Mouse (Mus musculus) hindbrain, embryonic 12.5 days (tissue): ENCODE measurements at regions not wholly inside any gene's neighbourhood (a gene's known extent, or its start where the extent isn't known, plus 50 kb on each side); places are given as distances from the start of the nearest gene placed in this dataset.

Source experiments
- ATAC-seq: fragments of 200-750 bp; cut with Nextera tagmentation; 2 replicates; pipeline ENCODE4 v1.8.0; 2017; ENCODE audit warnings: moderate TSS enrichment; ENCODE audit not compliant: low FRiP score
- H3K27ac ChIP-seq: fragments of 300-500 bp; sonication (generic); 2 replicates; pipeline ENCODE4 v1.5.1; 2016; ENCODE audit warnings: mild to moderate bottlenecking
- H3K27me3 ChIP-seq: fragments of 300-500 bp; sonication (generic); 2 replicates; pipeline ENCODE4 v1.6.1; 2016; ENCODE audit warnings: mild to moderate bottlenecking
- H3K36me3 ChIP-seq: fragments of 300-500 bp; sonication (generic); 2 replicates; pipeline ENCODE4 v1.6.1; 2016; ENCODE audit warnings: mild to moderate bottlenecking
- H3K4me1 ChIP-seq: fragments of 300-500 bp; sonication (generic); 2 replicates; pipeline ENCODE4 v1.6.1; 2016
- H3K4me2 ChIP-seq: fragments of 300-500 bp; sonication (generic); replicated peaks from 2 replicates; pipeline ENCODE4 v1.6.1; 2016; ENCODE audit warnings: mild to moderate bottlenecking
- H3K4me3 ChIP-seq: fragments of 300-500 bp; sonication (generic); 2 replicates; pipeline ENCODE4 v1.5.1; 2016; ENCODE audit warnings: mild to moderate bottlenecking
- H3K9ac ChIP-seq: fragments of 300-500 bp; sonication (generic); 2 replicates; pipeline ENCODE4 v1.6.1; 2016; ENCODE audit warnings: mild to moderate bottlenecking, moderate library complexity
- H3K9me3 ChIP-seq: fragments of 300-500 bp; sonication (generic); replicated peaks from 2 replicates; pipeline ENCODE4 v1.6.1; 2016; ENCODE audit warnings: mild to moderate bottlenecking
- WGBS: fragments of 180-500 bp; shearing (Covaris S2); methylation state at CpG from one replicate; pipeline ENCODE4 v1.1.7; 2016; 5-methylcytosine and 5-hydroxymethylcytosine counted together

- Histone ChIP-seq H3K9ac (no peak overlapping the region), H3K9me3 (no peaks in the 10 kb centered on the region), H3K27ac (no peak overlapping the region), H3K4me2 (no peak overlapping the region), H3K36me3 (no peaks in the 10 kb centered on the region), H3K27me3 (no peaks in the 10 kb centered on the region), H3K4me3 (no peak overlapping the region), H3K4me1 (no peaks in the 10 kb centered on the region)
- no peak for ATAC-seq
- WGBS: 81% methylated on average over 4 of the region's 4 CpGs
Observed at GRCm38 (mm10) chr17:16027989-16028388, 197.2 kb upstream of the Rgmb start.

- no peaks in the 10 kb centered on the region for H3K36me3 ChIP-seq
- peaks cover 8% of the 10 kb centered on the region for H3K4me1 ChIP-seq
- 29% methylated on average over 7 of the region's 7 CpGs for WGBS
- no peak overlapping the region; the same call in 1 of the 2 replicates for H3K9ac ChIP-seq
- no peaks in the 10 kb centered on the region for H3K27me3 ChIP-seq
- 0 out of 2 replicates have a peak overlapping the region, but pooled peaks have one; percentile 8 for H3K4me2 ChIP-seq
- H3K9me3 ChIP-seq: no peaks in the 10 kb centered on the region
- ATAC-seq: peak; percentile 75
- H3K27ac ChIP-seq: peak overlapping the region; percentile 83
- no peak overlapping the region for H3K4me3 ChIP-seq
Observed at GRCm38 (mm10) chr17:16004871-16005575, 174.2 kb upstream of the Rgmb start.

GRCm38 (mm10) chr17:16004002-16004401 is 173.2 kb upstream of the Rgmb start:
- no peaks in the 10 kb centered on the region for H3K9me3 ChIP-seq
- no peak for ATAC-seq
- no peaks in the 10 kb centered on the region for H3K27me3 ChIP-seq
- no peak overlapping the region for H3K4me3 ChIP-seq
- H3K9ac ChIP-seq: no peak overlapping the region
- no peak overlapping the region for H3K27ac ChIP-seq
- H3K4me2 ChIP-seq: no peak overlapping the region
- no peaks in the 10 kb centered on the region for H3K36me3 ChIP-seq
- WGBS: 83% methylated on average over 4 of the region's 4 CpGs
- H3K4me1 ChIP-seq: peaks cover 8% of the 10 kb centered on the region

- no peak overlapping the region for H3K4me3 ChIP-seq
- H3K4me2 ChIP-seq: no peak overlapping the region
- peaks cover 9% of the 10 kb centered on the region for H3K4me1 ChIP-seq
- H3K9ac ChIP-seq: no peak overlapping the region
- H3K27ac ChIP-seq: no peak overlapping the region
- WGBS: 97% methylated on average over 4 of the region's 4 CpGs
- peaks cover 6% of the 10 kb centered on the region for H3K9me3 ChIP-seq
- H3K27me3 ChIP-seq: no peaks in the 10 kb centered on the region
- no peak for ATAC-seq
- H3K36me3 ChIP-seq: no peaks in the 10 kb centered on the region
Observed at GRCm38 (mm10) chr17:15998771-15999170, 167.9 kb upstream of the Rgmb start.

GRCm38 (mm10) chr17:15997289-15997688 is 166.4 kb upstream of the Rgmb start:
- H3K4me2 ChIP-seq: no peak overlapping the region
- peaks cover 11% of the 10 kb centered on the region for H3K4me1 ChIP-seq
- H3K4me3 ChIP-seq: no peak overlapping the region
- no peak overlapping the region; the same call in 1 of the 2 replicates for H3K27ac ChIP-seq
- H3K27me3 ChIP-seq: no peaks in the 10 kb centered on the region
- H3K9ac ChIP-seq: no peak overlapping the region
- H3K9me3 ChIP-seq: peaks cover 6% of the 10 kb centered on the region
- 39% methylated on average over 1 of the region's 1 CpGs for WGBS
- H3K36me3 ChIP-seq: no peaks in the 10 kb centered on the region
- no peak for ATAC-seq

- Histone ChIP-seq H3K4me1 (peaks cover 28% of the 10 kb centered on the region), H3K27me3 (no peaks in the 10 kb centered on the region), H3K36me3 (no peaks in the 10 kb centered on the region), H3K9me3 (peaks cover 6% of the 10 kb centered on the region), H3K4me3 (no peak overlapping the region), H3K4me2 (no peak overlapping the region), H3K27ac (no peak overlapping the region), H3K9ac (no peak overlapping the region)
- no peak for ATAC-seq
- WGBS: 90% methylated on average over 1 of the region's 1 CpGs
Observed at GRCm38 (mm10) chr17:15995493-15995892, 164.7 kb upstream of the Rgmb start.

- H3K9me3 ChIP-seq: peaks cover 3% of the 10 kb centered on the region
- peak overlapping the region; percentile 91 for H3K27ac ChIP-seq
- ATAC-seq: peak; percentile 88
- H3K27me3 ChIP-seq: no peaks in the 10 kb centered on the region
- H3K36me3 ChIP-seq: no peaks in the 10 kb centered on the region
- no peak overlapping the region for H3K9ac ChIP-seq
- H3K4me2 ChIP-seq: no peak overlapping the region
- H3K4me3 ChIP-seq: no peak overlapping the region
- 13% methylated on average over 7 of the region's 7 CpGs for WGBS
- H3K4me1 ChIP-seq: peaks cover 37% of the 10 kb centered on the region
Observed at GRCm38 (mm10) chr17:15993361-15994287, 162.8 kb upstream of the Rgmb start.

- Histone ChIP-seq H3K4me1 (peaks cover 37% of the 10 kb centered on the region), H3K4me3 (no peak overlapping the region), H3K27me3 (no peaks in the 10 kb centered on the region), H3K4me2 (no peak overlapping the region), H3K27ac (peak overlapping the region; percentile 92; the same call in 1 of the 2 replicates), H3K36me3 (no peaks in the 10 kb centered on the region), H3K9me3 (no peaks in the 10 kb centered on the region), H3K9ac (no peak overlapping the region)
- no peak for ATAC-seq
- WGBS: 47% methylated on average over 5 of the region's 5 CpGs
Observed at GRCm38 (mm10) chr17:15991916-15992315, 161.1 kb upstream of the Rgmb start.

GRCm38 (mm10) chr17:15990303-15990702 is 159.5 kb upstream of the Rgmb start:
- no peaks in the 10 kb centered on the region for H3K27me3 ChIP-seq
- H3K9me3 ChIP-seq: no peaks in the 10 kb centered on the region
- H3K27ac ChIP-seq: peak overlapping the region; percentile 92
- peak; percentile 88 for ATAC-seq
- no peak overlapping the region for H3K4me3 ChIP-seq
- no peaks in the 10 kb centered on the region for H3K36me3 ChIP-seq
- H3K4me2 ChIP-seq: 0 out of 2 replicates have a peak overlapping the region, but pooled peaks have one; percentile 12
- 7% methylated on average over 6 of the region's 6 CpGs for WGBS
- H3K4me1 ChIP-seq: peaks cover 37% of the 10 kb centered on the region
- no peak overlapping the region for H3K9ac ChIP-seq

GRCm38 (mm10) chr17:15981558-15981957 is 150.7 kb upstream of the Rgmb start:
- H3K4me2 ChIP-seq: no peak overlapping the region
- H3K36me3 ChIP-seq: no peaks in the 10 kb centered on the region
- WGBS: 43% methylated on average over 2 of the region's 2 CpGs
- H3K4me1 ChIP-seq: peaks cover 11% of the 10 kb centered on the region
- peak overlapping the region; percentile 52 for H3K27ac ChIP-seq
- H3K9me3 ChIP-seq: no peaks in the 10 kb centered on the region
- H3K4me3 ChIP-seq: no peak overlapping the region
- ATAC-seq: peak; percentile 65
- H3K27me3 ChIP-seq: no peaks in the 10 kb centered on the region
- no peak overlapping the region for H3K9ac ChIP-seq

- no peak overlapping the region for H3K4me2 ChIP-seq
- peak overlapping the region; percentile 82 for H3K27ac ChIP-seq
- peaks cover 11% of the 10 kb centered on the region for H3K4me1 ChIP-seq
- no peaks in the 10 kb centered on the region for H3K27me3 ChIP-seq
- peak; percentile 97 for ATAC-seq
- H3K4me3 ChIP-seq: no peak overlapping the region
- H3K9ac ChIP-seq: no peak overlapping the region
- H3K9me3 ChIP-seq: no peaks in the 10 kb centered on the region
- 25% methylated on average over 7 of the region's 7 CpGs for WGBS
- no peaks in the 10 kb centered on the region for H3K36me3 ChIP-seq
Observed at GRCm38 (mm10) chr17:15977374-15978031, 146.7 kb upstream of the Rgmb start.

GRCm38 (mm10) chr17:15971351-15971685 is 140.5 kb upstream of the Rgmb start:
- WGBS: 90% methylated on average over 3 of the region's 3 CpGs
- no peak overlapping the region for H3K4me3 ChIP-seq
- H3K4me2 ChIP-seq: no peak overlapping the region
- no peak overlapping the region for H3K9ac ChIP-seq
- no peak for ATAC-seq
- no peaks in the 10 kb centered on the region for H3K27me3 ChIP-seq
- H3K36me3 ChIP-seq: no peaks in the 10 kb centered on the region
- H3K9me3 ChIP-seq: no peaks in the 10 kb centered on the region
- H3K27ac ChIP-seq: no peak overlapping the region
- H3K4me1 ChIP-seq: no peaks in the 10 kb centered on the region
